Mouse (Mus musculus): Measurements from ENCODE around the gene Mei1. TPM values are rescaled to one million over a fixed set of nuclear protein-coding genes. Genes with fewer than 3 reads are reported as not detected.

Mei1 gene
- polyA plus RNA-seq, 1 experiment from 2014 or later, result not detected

DNA sequence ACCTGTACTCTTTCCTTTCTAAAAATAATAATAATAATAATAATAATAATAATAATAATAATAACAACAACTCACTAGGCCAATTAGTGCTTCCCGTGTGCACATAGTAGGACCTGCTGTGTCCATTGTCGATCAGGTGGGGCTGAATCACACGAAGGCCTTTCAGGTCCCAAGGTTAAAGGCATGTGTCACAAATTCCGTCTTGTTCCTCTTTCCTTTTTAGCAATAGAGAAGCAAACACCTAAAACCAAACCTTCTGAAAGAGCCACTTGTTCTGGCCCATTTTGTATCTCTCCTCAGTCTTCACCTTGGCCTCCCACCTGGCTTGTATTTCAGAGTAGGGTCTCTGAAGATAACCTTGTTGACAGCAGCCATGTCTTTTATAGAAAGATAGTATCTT is 81.4 kb downstream of the Mei1 start:
- WGBS, result 90% methylated on average over 4 of the region's 4 CpGs
- no peak overlapping the region for H3K4me3 ChIP-seq (ENCODE audit: low read depth, low read length)
- no peaks in the 10 kb centered on the region for H3K36me3 ChIP-seq (ENCODE audit: insufficient read depth, low read length)
- DNase-seq (ENCODE audit: low spot score), result no peak
- H3K9ac ChIP-seq (replicated peaks; ENCODE audit: low read depth), result no peak overlapping the region
- H3K9me3 ChIP-seq (ENCODE audit: low read length), result no peaks in the 10 kb centered on the region
- TF ChIP-seq EP300 (IDR thresholded peaks at IDR 0.05), result no peak
- no peak for TF ChIP-seq CTCF (IDR thresholded peaks at IDR 0.05)
- H3K4me1 ChIP-seq (ENCODE audit: insufficient read depth, low read depth, low read length), result peaks cover 14% of the 10 kb centered on the region; the same call in 1 of the 2 replicates
- H3K27me3 ChIP-seq (replicated peaks; ENCODE audit: insufficient read depth, low read length), result no peaks in the 10 kb centered on the region
- ATAC-seq, result no peak
- H3K27ac ChIP-seq (ENCODE audit: low read length), result no peak overlapping the region
- H3K4me2 ChIP-seq (replicated peaks; ENCODE audit: low read depth, low read length), result no peak overlapping the region

DNA sequence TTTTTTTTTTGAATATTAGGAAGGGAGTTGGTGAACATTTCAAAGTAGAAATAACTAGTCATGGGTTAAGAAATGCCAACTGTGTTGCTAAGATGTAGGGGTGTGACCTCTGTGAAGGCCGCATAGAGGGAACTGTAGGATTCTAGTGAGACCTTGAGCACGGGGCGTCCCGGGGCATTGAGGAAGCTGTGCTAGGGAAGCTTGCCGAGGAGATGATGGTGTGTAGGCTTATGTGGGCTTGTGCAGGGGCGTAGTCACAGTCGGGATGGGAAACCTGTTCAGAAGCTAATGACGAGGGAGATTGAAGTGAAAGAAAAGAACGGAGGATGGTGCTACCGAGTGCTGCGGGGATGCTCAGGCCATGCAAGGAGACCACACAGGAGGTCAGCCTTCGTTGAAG is 82.2 kb downstream of the Mei1 start:
- TF ChIP-seq CTCF (IDR thresholded peaks at IDR 0.05) (no peak), EP300 (IDR thresholded peaks at IDR 0.05) (no peak)
- 77% methylated on average over 12 of the region's 12 CpGs for WGBS
- no peak overlapping the region for H3K9ac ChIP-seq (replicated peaks; ENCODE audit: low read depth)
- no peaks in the 10 kb centered on the region for H3K27me3 ChIP-seq (replicated peaks; ENCODE audit: insufficient read depth, low read length)
- H3K9me3 ChIP-seq (ENCODE audit: low read length), result no peaks in the 10 kb centered on the region
- no peak overlapping the region for H3K4me3 ChIP-seq (ENCODE audit: low read depth, low read length)
- ATAC-seq (no peak), DNase-seq (ENCODE audit: low spot score) (no peak)
- H3K36me3 ChIP-seq (ENCODE audit: insufficient read depth, low read length), result no peaks in the 10 kb centered on the region
- no peak overlapping the region for H3K27ac ChIP-seq (ENCODE audit: low read length)
- H3K4me2 ChIP-seq (replicated peaks; ENCODE audit: low read depth, low read length), result no peak overlapping the region
- H3K4me1 ChIP-seq (ENCODE audit: insufficient read depth, low read depth, low read length), result peaks cover 11% of the 10 kb centered on the region; the same call in 1 of the 2 replicates

DNA sequence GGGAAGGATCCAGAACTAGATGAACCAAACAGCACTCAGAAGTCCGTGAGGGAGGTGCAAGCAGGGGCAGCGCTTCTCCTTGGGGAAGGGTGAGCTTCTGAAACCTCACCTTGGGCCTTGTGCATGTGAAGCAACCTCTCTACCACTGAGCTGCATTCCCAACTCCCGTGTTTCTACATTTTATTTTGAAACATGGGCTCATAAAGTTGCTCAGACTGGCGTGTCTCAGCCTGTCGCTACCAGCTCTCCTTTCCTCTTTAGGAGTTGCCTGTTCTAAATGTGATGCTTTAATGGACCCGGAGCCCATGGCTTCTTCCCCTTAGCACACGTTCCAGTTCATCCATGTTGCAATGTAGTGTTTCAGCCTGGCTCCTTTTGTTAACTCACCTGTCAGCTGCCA is 82.6 kb downstream of the Mei1 start:
- Histone ChIP-seq H3K4me2 (replicated peaks; ENCODE audit: low read depth, low read length) (no peak overlapping the region), H3K27me3 (replicated peaks; ENCODE audit: insufficient read depth, low read length) (no peaks in the 10 kb centered on the region), H3K36me3 (ENCODE audit: insufficient read depth, low read length) (no peaks in the 10 kb centered on the region), H3K4me1 (ENCODE audit: insufficient read depth, low read depth, low read length) (peaks cover 11% of the 10 kb centered on the region; the same call in 1 of the 2 replicates), H3K9ac (replicated peaks; ENCODE audit: low read depth) (no peak overlapping the region), H3K27ac (ENCODE audit: low read length) (no peak overlapping the region), H3K9me3 (ENCODE audit: low read length) (no peaks in the 10 kb centered on the region), H3K4me3 (ENCODE audit: low read depth, low read length) (no peak overlapping the region)
- 80% methylated on average over 7 of the region's 7 CpGs for WGBS
- ATAC-seq, result no peak
- DNase-seq (ENCODE audit: low spot score), result no peak
- TF ChIP-seq CTCF (IDR thresholded peaks at IDR 0.05), result no peak
- no peak for TF ChIP-seq EP300 (IDR thresholded peaks at IDR 0.05)

DNA sequence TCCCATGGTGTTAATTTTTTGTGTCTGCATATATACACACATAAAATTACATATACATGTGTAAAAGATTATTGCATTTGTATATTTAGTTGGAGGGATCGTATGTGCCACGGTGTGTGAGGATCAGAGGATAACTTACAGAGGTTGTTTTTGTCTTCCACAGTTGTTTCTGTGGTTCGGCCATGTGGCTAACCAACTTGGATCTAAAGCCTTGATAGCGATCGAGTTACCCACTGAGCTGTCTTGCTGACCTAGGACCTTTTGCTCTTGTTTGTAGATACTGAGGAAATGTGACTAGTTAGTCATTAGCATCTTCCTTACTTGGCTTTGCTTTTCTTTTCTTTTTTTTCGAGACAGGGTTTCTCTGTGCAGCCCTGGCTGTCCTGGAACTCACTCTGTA is 86.5 kb downstream of the Mei1 start:
- TF ChIP-seq CTCF (IDR thresholded peaks at IDR 0.05) (no peak), EP300 (IDR thresholded peaks at IDR 0.05) (no peak)
- no peak for DNase-seq (ENCODE audit: low spot score)
- Histone ChIP-seq H3K27ac (ENCODE audit: low read length) (no peak overlapping the region), H3K4me2 (replicated peaks; ENCODE audit: low read depth, low read length) (no peak overlapping the region), H3K9me3 (ENCODE audit: low read length) (no peaks in the 10 kb centered on the region), H3K27me3 (replicated peaks; ENCODE audit: insufficient read depth, low read length) (no peaks in the 10 kb centered on the region), H3K9ac (replicated peaks; ENCODE audit: low read depth) (no peak overlapping the region), H3K4me1 (ENCODE audit: insufficient read depth, low read depth, low read length) (peaks cover 22% of the 10 kb centered on the region; the same call in 1 of the 2 replicates), H3K4me3 (ENCODE audit: low read depth, low read length) (no peak overlapping the region), H3K36me3 (ENCODE audit: insufficient read depth, low read length) (no peaks in the 10 kb centered on the region)
- no peak for ATAC-seq
- WGBS, result 85% methylated on average over 6 of the region's 6 CpGs

DNA sequence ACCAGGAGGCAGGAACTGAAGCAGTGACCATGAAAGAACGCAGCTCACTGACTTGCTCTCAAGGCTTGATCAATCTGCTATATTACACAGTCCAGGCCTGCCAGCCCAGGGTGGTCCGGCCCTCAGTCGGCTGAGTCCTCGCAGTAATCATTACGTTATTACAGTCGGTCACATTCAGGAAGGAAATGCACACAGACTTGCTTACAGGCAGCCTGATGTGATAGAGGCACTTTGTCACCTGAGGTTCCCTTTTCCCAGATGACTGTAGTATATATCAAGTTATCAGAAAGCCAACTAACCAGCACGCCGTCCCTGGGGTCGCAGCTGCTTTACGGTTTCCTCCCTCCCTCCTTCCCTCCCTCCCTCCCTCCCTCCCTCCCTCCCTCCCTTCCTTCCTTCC is 87.1 kb downstream of the Mei1 start:
- Histone ChIP-seq H3K4me1 (ENCODE audit: insufficient read depth, low read depth, low read length) (peaks cover 26% of the 10 kb centered on the region; the same call in 1 of the 2 replicates), H3K4me3 (ENCODE audit: low read depth, low read length) (no peak overlapping the region), H3K9me3 (ENCODE audit: low read length) (no peaks in the 10 kb centered on the region), H3K27me3 (replicated peaks; ENCODE audit: insufficient read depth, low read length) (no peaks in the 10 kb centered on the region), H3K36me3 (ENCODE audit: insufficient read depth, low read length) (no peaks in the 10 kb centered on the region), H3K27ac (ENCODE audit: low read length) (no peak overlapping the region), H3K9ac (replicated peaks; ENCODE audit: low read depth) (no peak overlapping the region), H3K4me2 (replicated peaks; ENCODE audit: low read depth, low read length) (no peak overlapping the region)
- TF ChIP-seq EP300 (IDR thresholded peaks at IDR 0.05), result no peak
- TF ChIP-seq CTCF (IDR thresholded peaks at IDR 0.05), result no peak
- no peak for DNase-seq (ENCODE audit: low spot score)
- ATAC-seq, result no peak
- 66% methylated on average over 10 of the region's 10 CpGs for WGBS

DNA sequence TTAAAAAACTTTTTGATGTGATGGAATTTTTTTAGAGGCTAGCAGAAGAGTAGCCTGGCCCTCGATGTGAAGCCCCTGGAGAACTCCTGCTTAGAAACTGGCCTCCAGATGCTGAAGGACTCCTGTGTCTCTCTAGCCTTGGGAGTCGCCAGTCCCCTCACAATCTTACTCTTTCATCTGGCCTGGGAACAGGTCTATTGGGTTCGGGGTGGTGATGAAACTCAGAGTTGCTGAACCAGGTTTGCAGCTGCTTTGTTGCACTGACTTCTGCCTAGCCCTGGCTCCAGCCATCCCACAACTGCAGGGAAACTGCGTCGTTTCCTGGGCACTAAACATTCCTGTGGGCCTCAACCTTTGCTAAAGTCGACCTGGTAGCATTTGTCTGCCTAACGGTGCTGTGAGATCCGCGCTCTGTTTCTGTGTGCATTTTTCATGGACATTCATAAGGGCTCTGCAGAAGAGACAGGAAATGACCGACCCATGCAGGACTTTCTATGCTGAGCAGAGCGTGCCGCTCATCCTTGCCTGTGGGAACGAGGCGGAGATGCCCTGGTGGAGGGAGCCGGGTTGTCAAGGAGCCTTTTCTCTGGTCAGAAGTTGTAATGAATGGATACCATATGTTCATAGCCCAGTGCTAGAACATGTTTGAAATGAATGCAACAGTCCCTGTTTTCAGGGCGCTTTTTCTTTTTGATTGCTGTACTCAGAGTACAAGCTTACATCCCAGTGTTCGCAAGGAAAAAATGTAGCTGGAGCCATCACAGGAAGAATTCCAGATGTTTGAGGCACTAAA is 88.6 kb downstream of the Mei1 start:
- no peaks in the 10 kb centered on the region for H3K36me3 ChIP-seq (ENCODE audit: insufficient read depth, low read length)
- DNase-seq (ENCODE audit: low spot score), result peak; percentile 61
- H3K9me3 ChIP-seq (ENCODE audit: low read length), result no peaks in the 10 kb centered on the region
- H3K4me1 ChIP-seq (ENCODE audit: insufficient read depth, low read depth, low read length), result peaks cover 31% of the 10 kb centered on the region; the same call in 1 of the 2 replicates
- H3K9ac ChIP-seq (replicated peaks; ENCODE audit: low read depth), result no peak overlapping the region
- no peak for TF ChIP-seq CTCF (IDR thresholded peaks at IDR 0.05)
- no peak for TF ChIP-seq EP300 (IDR thresholded peaks at IDR 0.05)
- H3K27me3 ChIP-seq (replicated peaks; ENCODE audit: insufficient read depth, low read length), result no peaks in the 10 kb centered on the region
- H3K4me2 ChIP-seq (replicated peaks; ENCODE audit: low read depth, low read length), result no peak overlapping the region
- ATAC-seq, result peak; percentile 53
- 0 out of 2 replicates have a peak overlapping the region, but pooled peaks have one; percentile 57 for H3K27ac ChIP-seq (ENCODE audit: low read length)
- no peak overlapping the region for H3K4me3 ChIP-seq (ENCODE audit: low read depth, low read length)
- WGBS, result 39% methylated on average over 17 of the region's 17 CpGs

Data from lung, postnatal 0 days (tissue).